Mouse (Mus musculus): ENCODE results near the gene Utp11.
A peak's percentile ranks its signal among the peaks of the same experiment; 100 is the strongest.

DNA sequence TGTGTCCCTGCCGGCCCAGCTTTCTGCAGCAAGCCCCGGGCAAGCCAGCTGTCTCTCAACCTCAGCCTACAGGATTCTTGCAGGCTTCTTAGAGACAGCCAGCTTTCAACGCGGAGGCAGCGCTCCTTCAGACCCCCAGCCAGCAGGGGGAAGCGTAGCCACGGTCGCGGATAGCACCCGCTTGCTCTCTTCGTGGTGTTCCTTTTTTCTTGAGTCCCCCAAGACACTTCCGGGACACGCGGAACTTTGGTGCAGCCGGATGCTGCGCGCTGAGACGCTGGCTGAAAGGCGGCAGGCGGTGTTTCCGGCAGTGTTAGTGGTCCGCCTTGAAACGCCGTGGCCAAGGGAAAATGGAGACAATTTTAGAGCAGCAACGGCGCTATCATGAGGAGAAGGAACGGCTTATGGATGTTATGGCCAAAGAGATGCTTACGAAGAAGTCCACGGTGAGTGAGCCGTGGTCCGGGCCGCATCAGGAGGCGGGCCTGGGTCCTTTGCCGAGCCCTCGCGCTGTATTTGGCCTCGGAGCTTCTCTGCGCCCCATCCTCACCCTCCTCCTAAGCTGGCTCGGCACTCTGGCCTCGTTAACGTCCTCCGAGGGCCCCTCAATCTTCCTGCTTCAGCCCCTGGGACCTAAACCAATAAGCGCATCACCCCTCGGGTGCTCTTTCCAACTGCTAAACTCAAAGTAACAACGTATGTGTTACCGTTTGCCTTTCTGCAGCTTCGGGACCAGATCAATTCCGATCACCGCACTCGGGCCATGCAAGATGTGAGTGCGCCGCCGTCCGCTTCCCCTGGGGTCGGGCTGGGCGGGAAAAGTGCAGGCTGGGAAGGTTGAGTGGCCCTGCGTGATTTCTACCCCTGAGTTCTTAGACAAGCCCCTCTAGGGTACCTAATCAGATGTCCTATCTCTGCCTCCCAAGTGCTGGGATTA is 21.4 kb upstream of the Utp11 start, which contains the start of gene Sf3a3:
- TF ChIP-seq CTCF (IDR thresholded peaks at IDR 0.05; ENCODE audit: low read depth) (peak; percentile 93), EP300 (optimal IDR thresholded peaks at IDR 0.05) (no peak)
